Mouse (Mus musculus) forebrain, embryonic 14.5 days (tissue): Measurements from ENCODE around the gene Dmkn. TPM values are rescaled to one million over a fixed set of nuclear protein-coding genes. Genes with fewer than 3 reads are reported as not detected.

Experiments
- ATAC-seq: fragments of 200-750 bp; cut with Nextera tagmentation; 2 replicates; pipeline ENCODE4 v1.8.0; 2017; ENCODE audit warnings: mild to moderate bottlenecking, moderate library complexity
- DNase-seq: peaks from one replicate; pipeline ENCODE4 v3.0.0-alpha.2; 2015; ENCODE audit warnings: low spot score
- H3K27ac ChIP-seq: fragments of 300-500 bp; sonication (generic); 2 replicates; pipeline ENCODE4 v1.5.1; 2014; ENCODE audit warnings: low read depth, mild to moderate bottlenecking, control low read depth, low read length, moderate library complexity
- H3K27me3 ChIP-seq: fragments of 300-500 bp; sonication (generic); replicated peaks from 2 replicates; pipeline ENCODE4 v1.6.1; 2014; ENCODE audit warnings: low read length, control low read depth, mixed read lengths; ENCODE audit not compliant: control insufficient read depth, insufficient read depth
- H3K36me3 ChIP-seq: fragments of 300-500 bp; sonication (generic); 2 replicates; pipeline ENCODE4 v1.6.1; 2014; ENCODE audit warnings: low read length, control low read depth; ENCODE audit not compliant: control insufficient read depth, insufficient read depth
- H3K4me1 ChIP-seq: fragments of 300-500 bp; sonication (generic); 2 replicates; pipeline ENCODE4 v1.6.1; 2014; ENCODE audit warnings: antibody characterized with exemption, low read length, control low read depth; ENCODE audit not compliant: control insufficient read depth, insufficient read depth
- H3K4me2 ChIP-seq: fragments of 300-500 bp; sonication (generic); 2 replicates; pipeline ENCODE4 v1.6.1; 2014; ENCODE audit warnings: mild to moderate bottlenecking, control low read depth, low read length
- H3K4me3 ChIP-seq: fragments of 300-500 bp; sonication (generic); 2 replicates; pipeline ENCODE4 v1.5.1; 2014; ENCODE audit warnings: low read depth, low read length, control low read depth
- H3K9ac ChIP-seq: fragments of 300-500 bp; sonication (generic); 2 replicates; pipeline ENCODE4 v1.6.1; 2014; ENCODE audit warnings: mild to moderate bottlenecking, low read length, control low read depth, moderate library complexity
- H3K9me3 ChIP-seq: fragments of 300-500 bp; sonication (generic); replicated peaks from 2 replicates; pipeline ENCODE4 v1.6.1; 2016; ENCODE audit warnings: low read length, control low read depth, mixed read lengths; ENCODE audit not compliant: control insufficient read depth
- WGBS: fragments of 180-500 bp; shearing (Covaris S2); extraction: QIAGEN DNeasy Blood & Tissue Kit; methylation state at CpG from one replicate; pipeline ENCODE4 v1.1.7; 2014; 5-methylcytosine and 5-hydroxymethylcytosine counted together
- polyA plus RNA-seq: library from polyadenylated mRNA; unstranded; fragments of >200 nt; fragmentation: Nextera tagmentation; extraction: Ambion mirVana; gene quantifications from 2 replicates; pipeline ENCODE4 v1.2.1, GENCODE M21; 2014

The Dmkn gene
- polyA plus RNA-seq, 1 experiment from 2014 or later = 0.88 TPM

- Histone ChIP-seq H3K36me3 (peaks cover 11% of the 10 kb centered on the region; the same call in 1 of the 2 replicates), H3K27me3 (no peaks in the 10 kb centered on the region), H3K4me1 (no peaks in the 10 kb centered on the region), H3K4me2 (no peak within 1 kb of the TSS), H3K27ac (no peak within 1 kb of the TSS), H3K4me3 (no peak within 1 kb of the TSS), H3K9me3 (no peaks in the 10 kb centered on the region), H3K9ac (no peak within 1 kb of the TSS)
- DNase-seq = no peak
- WGBS = 80% methylated on average over 5 of the region's 5 CpGs
- ATAC-seq = no peak
Measured at GRCm38 (mm10) chr7:30751086-30751669, 12.4 kb upstream of the Dmkn start, which contains the start of gene Sbsn. Gene Sbsn (plus strand): TSS chr7:30751471.

DNA sequence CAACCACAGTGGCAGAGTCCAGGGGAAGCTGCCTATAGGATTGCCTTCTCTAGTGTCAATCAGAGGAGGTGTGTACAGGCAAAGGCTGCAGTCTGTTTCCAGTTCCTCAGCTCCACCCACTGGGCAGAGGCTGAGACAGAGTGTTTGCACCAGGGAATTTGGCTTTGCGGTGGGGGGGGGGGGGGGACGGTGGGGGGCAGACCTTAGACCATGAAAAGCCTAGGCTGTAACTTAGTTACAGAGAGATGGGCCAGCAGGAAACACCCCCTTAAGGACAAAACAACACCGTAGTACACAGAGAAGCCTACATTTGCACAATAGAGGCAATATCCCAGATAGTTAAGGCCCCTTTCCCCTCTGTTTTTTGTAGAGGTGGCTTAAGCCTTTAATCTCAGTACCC lies 6.6 kb upstream of the Dmkn start:
- H3K27ac ChIP-seq = no peak overlapping the region
- 80% methylated on average over 3 of the region's 3 CpGs for WGBS
- H3K9ac ChIP-seq = no peak overlapping the region
- H3K36me3 ChIP-seq = peaks cover 11% of the 10 kb centered on the region; the same call in 1 of the 2 replicates
- ATAC-seq (no peak), DNase-seq (no peak)
- no peaks in the 10 kb centered on the region for H3K27me3 ChIP-seq
- H3K9me3 ChIP-seq = no peaks in the 10 kb centered on the region
- no peak overlapping the region for H3K4me3 ChIP-seq
- no peaks in the 10 kb centered on the region for H3K4me1 ChIP-seq
- H3K4me2 ChIP-seq = no peak overlapping the region

DNA sequence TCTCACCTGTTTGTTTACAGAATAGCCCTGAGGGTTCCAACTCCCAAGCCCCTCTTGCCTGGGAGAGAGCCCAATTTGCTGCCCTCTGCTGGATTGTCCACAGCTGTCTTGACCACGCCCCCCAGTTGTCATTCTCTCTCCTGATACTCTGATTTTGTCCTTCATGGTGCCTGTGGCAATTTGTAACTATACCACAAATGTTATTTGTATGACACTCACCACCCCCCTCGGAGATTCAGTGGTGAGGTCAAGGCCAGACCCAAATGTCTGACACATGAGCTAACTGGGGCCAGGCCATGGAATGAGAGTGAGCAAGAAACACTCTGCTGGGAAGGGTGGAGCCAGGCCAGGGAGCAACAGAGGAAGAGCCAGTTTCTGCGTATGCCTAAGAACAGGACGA lies 4.7 kb upstream of the Dmkn start:
- Histone ChIP-seq H3K36me3 (peaks cover 11% of the 10 kb centered on the region; the same call in 1 of the 2 replicates), H3K27me3 (no peaks in the 10 kb centered on the region), H3K9me3 (no peaks in the 10 kb centered on the region), H3K4me3 (no peak overlapping the region), H3K4me1 (no peaks in the 10 kb centered on the region), H3K27ac (no peak overlapping the region), H3K4me2 (no peak overlapping the region), H3K9ac (no peak overlapping the region)
- 33% methylated on average over 4 of the region's 4 CpGs for WGBS
- no peak for ATAC-seq
- DNase-seq = peak; percentile 33

DNA sequence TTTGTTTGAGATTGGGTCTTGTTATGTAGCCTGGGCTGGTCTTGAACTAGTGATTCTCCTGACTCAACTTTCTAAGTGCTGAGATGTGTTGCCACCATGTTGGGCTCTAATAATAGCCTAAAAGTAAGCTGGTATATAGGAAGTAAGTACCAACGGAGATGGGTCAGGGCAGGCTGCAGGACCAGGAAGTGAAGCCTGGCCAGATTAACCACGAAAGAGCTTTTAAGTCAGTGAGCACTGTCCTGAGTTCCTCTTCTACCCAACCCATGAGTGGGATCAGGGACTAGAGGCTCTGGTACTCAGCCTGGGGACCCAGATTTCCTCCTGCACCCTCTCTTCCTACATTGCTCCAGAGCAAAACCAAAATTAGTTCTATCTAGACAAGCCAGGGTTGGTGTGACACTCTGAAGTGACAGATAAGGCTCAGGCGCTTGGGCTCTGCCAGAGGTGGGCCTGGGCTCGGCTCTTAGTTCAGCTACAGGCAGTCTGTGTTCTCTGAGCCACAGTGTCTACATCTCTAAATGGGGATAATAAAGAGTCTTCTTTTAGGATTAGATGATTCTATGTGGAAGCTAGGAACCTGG lies 1.7 kb upstream of the Dmkn start:
- H3K27me3 ChIP-seq = no peaks in the 10 kb centered on the region
- no peak for ATAC-seq
- H3K4me2 ChIP-seq = no peak overlapping the region
- WGBS = 77% methylated on average over 4 of the region's 4 CpGs
- DNase-seq = no peak
- no peak overlapping the region for H3K4me3 ChIP-seq
- H3K27ac ChIP-seq = no peak overlapping the region
- H3K9ac ChIP-seq = no peak overlapping the region
- no peaks in the 10 kb centered on the region for H3K4me1 ChIP-seq
- no peaks in the 10 kb centered on the region for H3K9me3 ChIP-seq
- no peaks in the 10 kb centered on the region for H3K36me3 ChIP-seq

- no peak overlapping the region for H3K9ac ChIP-seq
- ATAC-seq = no peak
- H3K4me1 ChIP-seq = no peaks in the 10 kb centered on the region
- no peaks in the 10 kb centered on the region for H3K27me3 ChIP-seq
- H3K4me2 ChIP-seq = no peak overlapping the region
- WGBS = 48% methylated on average over 11 of the region's 11 CpGs
- no peak overlapping the region for H3K27ac ChIP-seq
- H3K36me3 ChIP-seq = no peaks in the 10 kb centered on the region
- H3K9me3 ChIP-seq = no peaks in the 10 kb centered on the region
- H3K4me3 ChIP-seq = no peak overlapping the region
- DNase-seq = no peak
Measured at GRCm38 (mm10) chr7:30765173-30765572, 1.6 kb downstream of the Dmkn start.

DNA sequence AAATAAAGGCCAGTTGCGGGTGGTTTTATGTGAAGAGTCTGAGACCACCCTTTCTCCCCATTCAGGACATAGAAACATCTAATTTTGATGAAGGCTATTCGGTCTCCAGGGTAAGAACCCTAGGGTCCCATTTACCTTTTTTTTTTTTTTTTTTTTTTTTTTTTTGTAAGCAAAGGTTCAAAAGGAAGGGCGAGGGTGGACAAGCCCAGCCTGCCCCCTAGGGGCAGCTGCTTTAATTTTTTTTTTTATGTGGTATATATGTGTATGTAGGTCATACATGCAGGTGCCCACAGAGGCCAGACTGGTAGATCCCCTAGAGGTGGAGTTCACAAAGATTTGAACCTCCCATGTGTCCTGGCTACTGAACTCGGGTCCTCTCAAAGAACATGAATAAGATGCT lies 2.9 kb downstream of the Dmkn start:
- no peaks in the 10 kb centered on the region for H3K36me3 ChIP-seq
- DNase-seq = no peak
- 0 out of 2 replicates have a peak, but pooled peaks cover 3% of the 10 kb centered on the region for H3K9me3 ChIP-seq
- H3K27ac ChIP-seq = no peak overlapping the region
- no peaks in the 10 kb centered on the region for H3K4me1 ChIP-seq
- WGBS = 80% methylated on average over 4 of the region's 4 CpGs
- H3K9ac ChIP-seq = no peak overlapping the region
- no peaks in the 10 kb centered on the region for H3K27me3 ChIP-seq
- H3K4me3 ChIP-seq = no peak overlapping the region
- no peak overlapping the region for H3K4me2 ChIP-seq
- no peak for ATAC-seq

- 28% methylated on average over 9 of the region's 9 CpGs for WGBS
- DNase-seq (no peak), ATAC-seq (no peak)
- H3K27me3 ChIP-seq = no peaks in the 10 kb centered on the region
- H3K4me1 ChIP-seq = no peaks in the 10 kb centered on the region
- no peak overlapping the region for H3K9ac ChIP-seq
- no peak overlapping the region for H3K27ac ChIP-seq
- H3K36me3 ChIP-seq = no peaks in the 10 kb centered on the region
- H3K4me3 ChIP-seq = no peak overlapping the region
- 0 out of 2 replicates have a peak, but pooled peaks cover 4% of the 10 kb centered on the region for H3K9me3 ChIP-seq
- H3K4me2 ChIP-seq = no peak overlapping the region
Measured at GRCm38 (mm10) chr7:30769236-30769635, 5.7 kb downstream of the Dmkn start.

GRCm38 (mm10) chr7:30776104-30776503 lies 12.5 kb downstream of the Dmkn start:
- no peak overlapping the region for H3K4me3 ChIP-seq
- DNase-seq (no peak), ATAC-seq (no peak)
- no peaks in the 10 kb centered on the region for H3K36me3 ChIP-seq
- no peaks in the 10 kb centered on the region for H3K27me3 ChIP-seq
- WGBS = 93% methylated on average over 9 of the region's 9 CpGs
- 0 out of 2 replicates have a peak, but pooled peaks cover 4% of the 10 kb centered on the region for H3K9me3 ChIP-seq
- no peaks in the 10 kb centered on the region for H3K4me1 ChIP-seq
- H3K9ac ChIP-seq = no peak overlapping the region
- H3K27ac ChIP-seq = no peak overlapping the region
- H3K4me2 ChIP-seq = no peak overlapping the region

DNA sequence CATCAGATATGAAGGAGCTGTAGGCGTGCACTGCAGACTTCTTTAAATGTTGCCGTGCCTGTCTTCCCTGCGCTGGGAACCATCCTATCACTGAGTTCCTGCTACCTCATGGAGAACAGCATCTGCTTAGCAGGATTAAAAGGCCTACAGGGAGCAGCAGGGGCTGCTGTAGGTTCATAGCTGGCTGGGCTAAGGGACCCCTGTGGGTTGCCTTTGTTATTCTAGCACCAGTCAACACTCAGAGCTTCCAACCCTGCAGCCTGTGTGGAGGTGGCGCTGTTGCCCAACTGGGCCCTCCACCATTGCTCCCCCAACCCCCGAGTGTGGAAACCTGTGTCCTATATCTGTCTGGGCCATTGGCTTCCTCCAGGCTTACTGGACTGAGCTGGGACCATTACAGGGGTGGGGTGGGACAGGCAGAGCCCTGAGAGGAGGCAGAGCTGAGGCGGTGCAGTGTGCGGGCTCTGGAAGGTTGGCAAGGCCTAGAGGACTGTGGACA lies 13.6 kb downstream of the Dmkn start:
- H3K36me3 ChIP-seq = no peaks in the 10 kb centered on the region
- DNase-seq = no peak
- no peaks in the 10 kb centered on the region for H3K9me3 ChIP-seq
- H3K4me2 ChIP-seq = no peak overlapping the region
- H3K4me1 ChIP-seq = no peaks in the 10 kb centered on the region
- ATAC-seq = no peak
- no peak overlapping the region for H3K4me3 ChIP-seq
- no peak overlapping the region for H3K9ac ChIP-seq
- no peaks in the 10 kb centered on the region for H3K27me3 ChIP-seq
- WGBS = 40% methylated on average over 7 of the region's 7 CpGs
- no peak overlapping the region for H3K27ac ChIP-seq
